Mouse (Mus musculus) thymus, adult 2 months (tissue): ENCODE results near the gene Ly6g6d. TPM values are rescaled to one million over a fixed set of nuclear protein-coding genes. Genes with fewer than 3 reads are reported as not detected.

Experiments used
- DNase-seq: peaks from one replicate; pipeline ENCODE4 v3.0.0; 2021
- H3K27ac ChIP-seq: fragments of 200-500 bp; 2 replicates; pipeline ENCODE4 v1.5.1; 2012; ENCODE audit warnings: low read length, control low read depth; ENCODE audit not compliant: control insufficient read depth, insufficient read depth
- H3K27me3 ChIP-seq: fragments of 200-500 bp; 2 replicates; pipeline ENCODE4 v1.6.1; 2012; ENCODE audit warnings: mild to moderate bottlenecking, low read length, moderate library complexity, mixed read lengths; ENCODE audit not compliant: control insufficient read depth, insufficient read depth
- H3K36me3 ChIP-seq: fragments of 200-500 bp; 2 replicates; pipeline ENCODE4 v1.6.1; 2012; ENCODE audit warnings: mild to moderate bottlenecking, low read length, moderate library complexity; ENCODE audit not compliant: control insufficient read depth, insufficient read depth
- H3K4me1 ChIP-seq: fragments of 200-500 bp; replicated peaks from 2 replicates; pipeline ENCODE4 v1.6.1; 2012; ENCODE audit warnings: low read length; ENCODE audit not compliant: control insufficient read depth, insufficient read depth
- H3K4me3 ChIP-seq: fragments of 200-500 bp; 2 replicates; pipeline ENCODE4 v1.5.1; 2012; ENCODE audit warnings: mild to moderate bottlenecking, low read length, control low read depth, moderate library complexity; ENCODE audit not compliant: control insufficient read depth, insufficient read depth
- CTCF ChIP-seq: fragments of 200-500 bp; IDR thresholded peaks from 2 replicates; pipeline ENCODE4 v1.5.1; 2012; ENCODE audit warnings: mild to moderate bottlenecking, control low read depth, low read length, moderate library complexity, borderline replicate concordance; ENCODE audit not compliant: control insufficient read depth, poor library complexity, insufficient read depth; ENCODE audit errors: extremely low read depth
- POLR2A ChIP-seq: fragments of 200-500 bp; IDR thresholded peaks from 2 replicates; pipeline ENCODE4 v1.6.1; 2012; ENCODE audit warnings: mild to moderate bottlenecking, low read length, control low read depth, moderate library complexity; ENCODE audit not compliant: control insufficient read depth, poor library complexity, insufficient read depth; ENCODE audit errors: extremely low read depth
- WGBS: fragments of 180-500 bp; shearing (Covaris S2); methylation state at CpG from one replicate; pipeline ENCODE4 v1.1.7; 2018; 5-methylcytosine and 5-hydroxymethylcytosine counted together
- polyA plus RNA-seq: library from polyadenylated mRNA; depleted of rRNA; stranded (reverse); fragments of >200 nt; gene quantifications from 2 replicates; pipeline ENCODE4 v1.2.3, GENCODE M21; 2012

Gene Ly6g6d
- polyA plus RNA-seq, 1 experiment = 1.5 TPM

DNA sequence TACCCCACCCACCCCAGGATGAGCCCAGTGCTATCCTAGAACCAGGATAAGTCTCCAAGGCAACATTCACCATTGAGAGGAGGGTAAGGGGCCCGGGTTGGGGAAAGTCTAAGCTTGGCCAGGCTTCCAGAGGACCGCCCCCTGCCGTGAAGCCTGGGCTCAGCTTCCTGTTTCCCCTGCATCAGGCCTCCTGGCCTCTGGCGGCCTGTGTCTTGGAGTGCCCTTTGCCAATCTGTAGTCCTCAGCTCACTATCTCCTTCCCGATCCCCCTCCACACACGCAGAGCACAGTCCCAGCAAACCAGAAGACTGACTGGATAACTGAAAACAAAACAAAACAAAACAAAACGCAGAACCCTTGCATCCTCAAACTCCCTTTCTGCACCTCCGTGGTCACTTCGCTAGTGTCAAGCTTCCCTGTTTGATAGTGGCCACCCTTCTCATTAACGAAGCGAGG lies 28.3 kb downstream of the Ly6g6d start, which contains the start of gene Clic1:
Gene Clic1, plus strand, starts transcription at position 406 of the 456 bp plus-strand sequence.
- peaks cover 22% of the 10 kb centered on the region for H3K36me3 ChIP-seq
- H3K4me1 ChIP-seq = peaks cover 44% of the 10 kb centered on the region
- DNase-seq = peak; percentile 66
- 1% methylated on average over 11 of the region's 11 CpGs for WGBS
- no peaks in the 10 kb centered on the region for H3K27me3 ChIP-seq
- TF ChIP-seq POLR2A (peak; percentile 32; the same call in 1 of the 2 replicates), CTCF (0 out of 2 replicates have a peak, but pooled peaks have one; percentile 43)
- H3K4me3 ChIP-seq = peak within 1 kb of the TSS; percentile 75
- H3K27ac ChIP-seq = peak within 1 kb of the TSS; percentile 86

DNA sequence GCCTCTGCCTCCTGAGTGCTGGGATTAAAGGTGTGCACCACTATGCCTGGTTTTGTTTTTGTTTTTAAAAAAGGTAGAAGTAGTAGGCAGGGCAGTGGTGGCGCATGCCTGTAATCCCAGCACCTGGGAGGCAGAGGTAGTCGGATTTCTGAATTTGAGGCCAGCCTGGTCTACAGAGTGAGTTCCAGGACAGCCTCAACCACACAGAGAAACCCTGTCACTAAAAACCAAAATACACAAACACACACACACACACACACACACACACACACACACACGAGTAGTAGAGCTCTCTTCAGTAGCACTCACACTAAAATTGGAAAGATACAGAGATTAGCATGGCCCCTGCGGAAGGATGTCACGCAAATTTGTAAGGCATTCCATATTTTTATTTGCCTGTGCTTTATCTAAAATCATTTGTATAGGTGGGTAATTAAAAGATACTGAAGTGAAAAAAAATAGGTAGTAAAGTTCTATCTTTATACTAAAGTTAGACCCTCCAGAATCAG lies 28.9 kb downstream of the Ly6g6d start:
- WGBS = 33% methylated on average over 5 of the region's 5 CpGs
- Histone ChIP-seq H3K4me3 (no peak overlapping the region), H3K27me3 (no peaks in the 10 kb centered on the region), H3K4me1 (peaks cover 44% of the 10 kb centered on the region), H3K36me3 (peaks cover 16% of the 10 kb centered on the region), H3K27ac (peak overlapping the region; percentile 86)
- TF ChIP-seq POLR2A = no peak
- TF ChIP-seq CTCF = no peak
- DNase-seq = no peak

DNA sequence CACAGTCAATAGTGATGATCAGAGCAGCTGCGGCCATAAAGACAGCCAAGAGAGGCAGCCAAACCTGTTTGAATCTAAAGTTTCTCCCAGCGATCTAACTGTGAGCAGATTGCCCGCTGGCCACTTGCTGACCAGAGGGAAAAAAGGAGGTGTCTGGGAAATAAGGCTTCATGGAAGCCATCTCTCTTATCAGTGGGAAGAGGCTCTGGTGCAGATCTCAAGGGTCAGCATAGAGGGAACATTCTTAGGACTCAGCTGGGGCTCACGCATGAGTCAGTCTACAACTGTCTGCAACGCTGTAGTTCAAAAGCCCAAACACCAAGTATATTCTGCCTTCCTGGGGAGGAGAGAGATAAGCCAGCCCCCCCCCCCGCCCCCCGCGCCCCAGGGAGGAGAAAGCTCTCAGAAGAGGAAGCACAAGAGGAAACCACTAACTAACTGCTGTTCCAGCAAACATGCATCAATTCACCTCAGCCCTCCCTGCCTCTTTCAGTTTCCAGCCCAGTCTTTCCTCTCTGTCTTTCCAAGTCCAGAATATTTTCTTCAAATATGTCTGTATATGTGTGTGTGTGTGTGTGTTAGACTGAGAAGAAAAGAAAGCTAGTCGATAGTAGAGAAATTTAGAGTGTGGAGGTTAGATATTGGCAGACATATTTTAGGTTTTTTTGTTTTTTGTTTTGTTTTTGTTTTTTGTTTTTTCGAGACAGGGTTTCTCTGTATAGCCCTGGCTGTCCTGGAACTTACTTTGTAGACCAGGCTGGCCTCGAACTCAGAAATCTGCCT lies 29.5 kb downstream of the Ly6g6d start:
- 2% methylated on average over 11 of the region's 11 CpGs for WGBS

DNA sequence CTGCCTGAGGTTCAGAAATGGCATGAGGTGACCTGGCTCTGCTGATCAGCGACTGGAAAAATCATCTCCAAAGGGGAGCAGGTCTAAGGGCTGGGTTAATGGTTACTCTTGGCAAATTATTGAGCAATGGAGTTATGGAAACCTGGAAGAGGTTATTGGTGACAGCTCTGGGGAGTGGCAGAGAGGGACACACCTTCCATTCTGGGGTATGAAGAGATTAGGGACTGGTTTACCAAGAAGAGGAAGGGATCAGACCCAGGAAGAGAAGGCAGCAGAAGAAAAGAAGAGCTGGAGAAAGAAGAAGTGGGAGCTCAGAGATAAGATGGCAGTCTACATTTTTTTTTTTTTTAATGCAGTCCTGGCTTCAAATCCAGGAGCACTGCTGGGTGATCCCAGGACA lies 30.2 kb downstream of the Ly6g6d start:
- no peak overlapping the region for H3K4me3 ChIP-seq
- TF ChIP-seq CTCF (no peak), POLR2A (no peak)
- DNase-seq = no peak
- peak overlapping the region; percentile 100 for H3K27ac ChIP-seq
- WGBS = 20% methylated on average over 1 of the region's 1 CpGs
- H3K36me3 ChIP-seq = peaks cover 3% of the 10 kb centered on the region
- no peaks in the 10 kb centered on the region for H3K27me3 ChIP-seq
- peaks cover 40% of the 10 kb centered on the region for H3K4me1 ChIP-seq

More for the DNA sequence above, 29.5 kb downstream of the Ly6g6d start:
- H3K27me3 ChIP-seq = no peaks in the 10 kb centered on the region
- peak overlapping the region; percentile 25 for H3K4me3 ChIP-seq
- TF ChIP-seq CTCF = no peak
- TF ChIP-seq POLR2A = no peak
- peak overlapping the region; percentile 100 for H3K27ac ChIP-seq
- H3K36me3 ChIP-seq = peaks cover 10% of the 10 kb centered on the region
- DNase-seq = peak; percentile 56
- H3K4me1 ChIP-seq = peaks cover 44% of the 10 kb centered on the region

DNA sequence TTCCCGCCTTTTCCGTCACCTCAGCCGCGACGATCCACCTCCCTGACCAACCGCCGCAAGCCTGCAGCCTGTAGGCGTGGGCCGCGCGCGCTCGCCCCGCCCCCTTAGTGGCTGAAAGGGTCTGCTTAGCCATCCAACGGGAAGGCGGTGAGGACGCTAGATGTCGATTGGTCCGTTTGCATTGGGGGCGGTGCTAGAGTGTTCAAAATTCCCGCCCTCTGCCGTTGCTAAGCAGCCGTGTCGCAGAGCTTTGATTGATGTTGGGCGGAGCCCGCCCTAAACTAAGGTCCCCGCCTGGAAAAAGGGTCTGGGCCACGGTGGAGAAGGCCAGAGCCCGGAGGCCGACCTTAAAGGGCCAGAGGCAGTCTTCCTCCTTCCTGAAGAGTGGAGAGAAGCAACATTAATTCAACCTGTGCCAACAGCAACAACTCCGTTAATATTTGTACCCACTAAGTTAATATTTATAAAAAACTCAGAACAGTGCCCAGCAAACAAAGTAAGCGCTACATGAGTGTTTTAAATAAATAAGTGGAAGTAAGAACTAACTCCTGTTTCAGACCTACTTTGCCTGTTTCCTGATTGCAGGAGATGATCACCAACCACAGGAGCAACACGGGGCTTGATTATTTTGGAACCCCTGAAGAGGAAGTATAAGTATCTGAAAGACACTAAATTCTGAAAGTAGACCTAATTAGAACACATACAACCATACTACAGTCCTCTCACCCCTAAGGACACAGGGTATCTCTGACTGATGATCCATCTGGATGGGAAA lies 31.0 kb downstream of the Ly6g6d start, which contains the start of gene Msh5:
Gene Msh5, minus strand, starts transcription at position 65 of the 775 bp plus-strand sequence.
- Histone ChIP-seq H3K36me3 (no peaks in the 10 kb centered on the region), H3K27me3 (no peaks in the 10 kb centered on the region), H3K4me3 (peak within 1 kb of the TSS; percentile 54), H3K27ac (peak within 1 kb of the TSS; percentile 100), H3K4me1 (peaks cover 32% of the 10 kb centered on the region)
- DNase-seq = peak; percentile 97
- TF ChIP-seq CTCF (no peak), POLR2A (no peak; the same call in none of the 2 replicates)
- whole genome bisulfite sequencing = 2% methylated on average over 33 of the region's 33 CpGs

DNA sequence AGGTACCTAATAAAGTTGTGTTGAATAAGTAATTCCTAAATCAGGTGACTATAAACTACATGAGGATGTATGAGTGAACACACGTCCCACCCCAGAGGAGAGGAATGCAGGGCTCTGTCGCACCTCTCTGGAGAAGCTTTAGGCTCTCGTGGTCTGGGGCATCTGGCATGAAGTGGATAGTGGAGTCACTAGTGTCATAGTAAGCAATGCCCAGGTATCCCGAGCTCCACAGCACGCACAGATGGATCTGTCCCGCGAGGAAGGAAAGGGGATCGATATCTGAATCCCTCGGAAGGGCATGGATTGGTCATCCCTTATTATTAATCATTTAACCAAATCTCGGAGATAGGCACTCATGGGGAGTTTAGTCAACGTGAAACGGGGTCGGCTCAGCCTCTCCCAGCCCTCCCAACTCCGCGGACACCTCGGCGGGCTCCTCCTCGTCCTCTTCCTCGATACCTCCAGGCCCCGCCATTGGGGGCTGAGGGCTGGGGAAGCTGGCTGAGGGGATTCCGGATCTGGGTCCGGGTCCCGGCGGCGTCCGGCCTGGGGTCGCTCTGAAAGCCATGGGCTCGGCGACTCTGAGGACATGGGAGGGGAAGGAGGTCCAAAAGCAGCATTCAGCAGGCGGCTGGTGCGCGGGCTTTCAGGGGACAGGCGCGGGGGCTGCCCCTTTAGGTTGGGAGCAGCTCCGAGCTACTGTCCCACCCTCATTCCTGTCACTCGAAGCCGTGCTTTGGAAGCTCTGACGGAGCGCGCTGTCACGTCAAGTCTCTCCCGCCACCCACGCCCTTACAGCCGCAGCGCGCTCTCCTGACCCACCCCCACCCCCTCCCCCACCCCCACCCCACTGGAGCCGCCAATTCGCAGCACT lies 31.8 kb downstream of the Ly6g6d start:
- peak overlapping the region; percentile 54 for H3K4me3 ChIP-seq
- peak overlapping the region; percentile 6; the same call in 1 of the 2 replicates for H3K27ac ChIP-seq
- 3% methylated on average over 48 of the region's 48 CpGs for WGBS
- no peak for DNase-seq
- no peak for TF ChIP-seq POLR2A
- TF ChIP-seq CTCF = no peak
- H3K4me1 ChIP-seq = peaks cover 31% of the 10 kb centered on the region
- H3K36me3 ChIP-seq = no peaks in the 10 kb centered on the region
- no peaks in the 10 kb centered on the region for H3K27me3 ChIP-seq
